Mouse (Mus musculus) CH12.LX (cell line): ENCODE results near the gene Atg16l2. TPM values are rescaled to one million over a fixed set of nuclear protein-coding genes. Genes with fewer than 3 reads are reported as not detected.

Experiments
- DNase-seq: peaks from one replicate; pipeline ENCODE4 v3.0.0-alpha.2; 2013; ENCODE audit errors: extremely low read depth
- H3K27ac ChIP-seq: 2 replicates; pipeline ENCODE4 v1.5.1; 2012; ENCODE audit warnings: low read depth, mild to moderate bottlenecking, control low read depth, moderate library complexity; ENCODE audit not compliant: insufficient read depth
- H3K27me3 ChIP-seq: replicated peaks from 2 replicates; pipeline ENCODE3; 2012; ENCODE audit warnings: inconsistent platforms
- H3K36me3 ChIP-seq, 2 experiments: replicated peaks in 1 of 2; 2 replicates each; pipeline versions ENCODE3 to v1.6.1; 2012; ENCODE audit warnings: inconsistent platforms in 1 of 2, low read length in 1 of 2, mild to moderate bottlenecking in 1 of 2, mixed read lengths in 1 of 2, moderate library complexity in 1 of 2; ENCODE audit not compliant: control insufficient read depth in 1 of 2, insufficient read depth in 1 of 2
- H3K4me1 ChIP-seq, 2 experiments: 2 replicates each; pipeline ENCODE4 v1.6.1; 2012; ENCODE audit warnings: inconsistent platforms in 1 of 2, moderate library complexity in 1 of 2; ENCODE audit not compliant: insufficient read depth in 2 of 2, control insufficient read depth in 1 of 2
- H3K4me2 ChIP-seq: 2 replicates; pipeline ENCODE4 v1.6.1; 2012; ENCODE audit warnings: low read depth, mild to moderate bottlenecking, control low read depth; ENCODE audit not compliant: poor library complexity, insufficient read depth, severe bottlenecking
- H3K4me3 ChIP-seq, 3 experiments: fragments of 150-350 bp in 1 of 3; sonication (generic) in 1 of 3; replicated peaks in 1 of 3; 2 replicates each; pipeline versions ENCODE3 to v1.5.1; 2011 to 2012; ENCODE audit warnings: low read depth in 2 of 3, low read length in 2 of 3, mild to moderate bottlenecking in 2 of 3, moderate library complexity in 2 of 3, control low read depth in 1 of 3, improper control_type of control experiment in 1 of 3, inconsistent platforms in 1 of 3, mixed read lengths in 1 of 3; ENCODE audit not compliant: poor library complexity in 1 of 3
- H3K79me2 ChIP-seq: replicated peaks from 2 replicates; pipeline ENCODE4 v1.6.1; 2012; ENCODE audit warnings: mild to moderate bottlenecking, moderate library complexity; ENCODE audit not compliant: control insufficient read depth, poor library complexity, insufficient read depth, severe bottlenecking; ENCODE audit errors: extremely low read depth
- H3K9ac ChIP-seq: 2 replicates; pipeline ENCODE4 v1.6.1; 2012; ENCODE audit warnings: low read depth, mild to moderate bottlenecking, control low read depth, moderate library complexity; ENCODE audit not compliant: insufficient read depth
- H3K9me3 ChIP-seq: replicated peaks from 2 replicates; pipeline ENCODE3; 2012; ENCODE audit warnings: low read length, inconsistent platforms, mixed read lengths
- CTCF ChIP-seq, 2 experiments: IDR thresholded peaks in 1 of 2; conservative IDR thresholded peaks in 1 of 2; 2 replicates each; pipeline ENCODE4 v1.5.1; 2011 to 2012; ENCODE audit warnings: low read depth in 2 of 2, low read length in 2 of 2, improper control_type of control experiment in 1 of 2, inconsistent platforms in 1 of 2, mild to moderate bottlenecking in 1 of 2, moderate library complexity in 1 of 2
- GABPA ChIP-seq: IDR thresholded peaks from 2 replicates; pipeline ENCODE4 v1.6.1; 2012; ENCODE audit warnings: low read depth, low read length, improper control_type of control experiment, inconsistent platforms; ENCODE audit not compliant: insufficient replicate concordance
- IRF4 ChIP-seq: IDR thresholded peaks from 2 replicates; pipeline ENCODE4 v1.6.1; 2014; ENCODE audit warnings: low read depth, mild to moderate bottlenecking, inconsistent platforms, low read length, improper control_type of control experiment
- MAFK ChIP-seq: IDR thresholded peaks from 2 replicates; pipeline ENCODE4 v1.6.1; 2011; ENCODE audit warnings: low read length, improper control_type of control experiment; ENCODE audit not compliant: insufficient replicate concordance
- MAX ChIP-seq: IDR thresholded peaks from 2 replicates; pipeline ENCODE4 v1.6.1; 2011; ENCODE audit warnings: low read length, improper control_type of control experiment
- MAZ ChIP-seq: IDR thresholded peaks from 2 replicates; pipeline ENCODE4 v1.6.1; 2012; ENCODE audit warnings: low read depth, mild to moderate bottlenecking, inconsistent platforms, low read length, improper control_type of control experiment, moderate library complexity
- MEF2A ChIP-seq: IDR thresholded peaks from 2 replicates; pipeline ENCODE4 v1.6.1; 2014; ENCODE audit warnings: low read depth, mild to moderate bottlenecking, inconsistent platforms, low read length, improper control_type of control experiment, borderline replicate concordance
- MYC ChIP-seq: IDR thresholded peaks from 2 replicates; pipeline ENCODE4 v1.6.1; 2011; ENCODE audit warnings: low read depth, mild to moderate bottlenecking, improper control_type of control experiment, low read length
- NELFE ChIP-seq: IDR thresholded peaks from 2 replicates; pipeline ENCODE4 v1.6.1; 2011; ENCODE audit warnings: low read depth, low read length, improper control_type of control experiment
- NRF1 ChIP-seq: IDR thresholded peaks from 2 replicates; pipeline ENCODE4 v1.6.1; 2014; ENCODE audit warnings: low read depth, mild to moderate bottlenecking, inconsistent platforms, low read length, improper control_type of control experiment, moderate library complexity
- POLR2A ChIP-seq: IDR thresholded peaks from 2 replicates; pipeline ENCODE4 v1.6.1; 2011; ENCODE audit warnings: low read depth, mild to moderate bottlenecking, improper control_type of control experiment, low read length
- POLR2AphosphoS2 ChIP-seq: IDR thresholded peaks from 2 replicates; pipeline ENCODE4 v1.6.1; 2011; ENCODE audit warnings: low read depth, low read length, improper control_type of control experiment
- RCOR1 ChIP-seq: conservative IDR thresholded peaks from 2 replicates; pipeline ENCODE4 v1.6.1; 2012; ENCODE audit warnings: low read depth, mild to moderate bottlenecking, inconsistent platforms, low read length, improper control_type of control experiment
- ZC3H11A ChIP-seq: IDR thresholded peaks from 2 replicates; pipeline ENCODE4 v1.6.1; 2012; ENCODE audit warnings: low read depth, mild to moderate bottlenecking, inconsistent platforms, low read length, improper control_type of control experiment
- dilution Hi-C: fragments of 300-500 bp; cut with MboI; formaldehyde crosslinking; loops from 2 replicates; pipeline ENCODE4 v1.14.3; 2020; ENCODE audit warnings: low sequenced_read_pairs; ENCODE audit not compliant: extremely low pct_unique_long_range_greater_than_20kb, extremely low pct_ligation_motif_present
- in situ Hi-C: fragments of 300-500 bp; cut with MboI; formaldehyde crosslinking; loops from 3 replicates; pipeline ENCODE4 v1.14.3; 2019; ENCODE audit warnings: low sequenced_read_pairs, low pct_ligation_motif_present, low pct_unique_long_range_greater_than_20kb, mixed read lengths
- polyA plus RNA-seq: library from polyadenylated mRNA; unstranded; fragments of >175 nt; gene quantifications from 2 replicates; pipeline ENCODE4 v1.2.1, GENCODE M21; 2012; ENCODE audit warnings: low read depth; ENCODE audit not compliant: insufficient read length
- total RNA-seq, 2 experiments: library from RNA; depleted of rRNA; stranded (reverse); fragments of 300-350 nt in 1 of 2; fragments of >200 nt in 1 of 2; gene quantifications; 2 replicates each; pipeline ENCODE4 v1.2.3; 2012 to 2014

The Atg16l2 gene
- total and polyA plus RNA-seq, 3 experiments: 12.7 to 43.8 (median 15.4) TPM

DNA sequence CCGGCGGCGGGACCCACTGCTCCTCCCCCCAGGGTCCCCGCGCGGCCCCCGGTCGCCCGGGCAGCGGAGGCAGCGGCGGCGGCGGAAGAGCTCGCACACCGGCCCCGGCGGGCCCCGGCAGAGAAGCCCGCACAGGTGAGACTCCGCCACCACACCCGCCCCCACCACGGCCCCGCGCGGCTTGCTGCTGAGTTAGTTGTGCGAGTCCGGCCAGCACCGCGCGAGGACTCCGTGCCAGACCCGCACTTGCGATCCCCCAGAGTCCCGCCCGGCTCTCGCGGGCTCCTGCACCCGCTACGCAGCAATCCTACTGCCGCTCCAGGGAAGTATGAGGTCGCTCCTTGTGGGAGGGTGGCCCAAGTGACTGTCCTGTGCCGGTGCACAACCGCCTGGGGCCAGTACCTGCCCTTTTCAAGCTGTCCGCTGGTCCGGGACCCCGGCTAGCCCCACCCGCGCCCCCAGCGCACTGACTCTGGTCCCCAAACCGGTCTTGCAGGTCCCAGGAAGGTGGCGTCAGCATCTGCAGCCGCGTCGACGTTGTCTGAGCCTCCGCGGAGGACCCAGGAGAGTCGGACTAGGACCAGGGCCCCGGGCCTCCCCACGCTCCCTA is 19.3 kb upstream of the Atg16l2 start:
- TF ChIP-seq MYC (no peak), MAZ (no peak), IRF4 (no peak), ZC3H11A (no peak), CTCF (conservative IDR thresholded peaks at IDR 0.05 in 1 of 2, IDR thresholded peaks at IDR 0.05 in 1 of 2; ENCODE audit: low read depth in 2 of 2, low read length in 2 of 2) (no peak), RCOR1 (no peak)
- Histone ChIP-seq H3K4me1 (peaks cover 15 to 21% of the 10 kb centered on the region in 2 experiments), H3K36me3 (no peaks in the 10 kb centered on the region), H3K9ac (peak overlapping the region; percentile 57), H3K4me3 (peak overlapping the region; percentile 30 to 66 (median 46)), H3K9me3 (no peaks in the 10 kb centered on the region), H3K27ac (no peak overlapping the region), H3K27me3 (peaks cover 47% of the 10 kb centered on the region), H3K4me2 (peak overlapping the region; percentile 97), H3K79me2 (no peaks in the 10 kb centered on the region)
- dilution Hi-C loops (no loop called here), in situ Hi-C loops (no loop called here)
- no peak for DNase-seq

DNA sequence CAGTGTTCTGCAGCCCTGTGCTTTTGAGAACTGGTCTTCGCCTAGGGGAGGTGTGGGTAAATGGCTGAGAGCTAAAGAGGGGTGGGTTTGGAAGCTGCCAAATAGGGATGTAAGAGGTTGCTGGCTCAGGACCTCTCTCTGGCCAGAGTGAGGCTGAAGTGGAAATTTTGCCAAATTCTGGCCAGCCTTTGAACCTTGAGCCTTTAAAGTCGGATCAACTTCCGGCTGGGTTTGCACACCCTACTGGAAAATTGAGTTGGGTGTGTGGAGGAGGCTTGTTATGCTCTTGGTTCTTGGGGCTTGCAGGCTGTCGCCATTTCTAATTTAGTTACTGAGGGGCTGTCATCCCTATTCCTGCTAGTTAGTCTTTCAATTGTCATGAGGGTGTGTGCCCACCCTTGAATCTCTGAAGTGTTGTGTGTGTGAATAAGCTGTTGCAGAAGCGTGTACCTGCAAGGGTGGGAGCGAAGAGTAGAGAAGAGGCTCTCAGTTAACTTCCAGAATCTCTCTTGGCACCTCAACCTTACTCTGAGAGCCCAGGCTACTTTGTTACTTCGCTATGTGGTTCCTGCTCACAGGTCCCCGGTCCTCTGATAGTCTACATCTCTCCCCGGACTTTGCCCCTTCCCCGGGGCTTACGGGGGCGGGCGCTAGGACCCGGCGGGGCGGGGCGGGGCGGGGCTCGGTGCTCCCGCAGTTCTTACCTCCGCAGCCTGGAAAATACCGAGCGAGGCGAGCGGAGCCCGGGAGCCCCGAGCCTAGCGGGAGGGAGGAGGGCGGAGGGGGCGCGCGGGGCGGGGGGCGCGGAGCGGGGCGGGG is 18.6 kb upstream of the Atg16l2 start:
- dilution Hi-C loops (no loop called here), in situ Hi-C loops (no loop called here)
- no peaks in the 10 kb centered on the region for H3K9me3 ChIP-seq
- peaks cover 18 to 21% of the 10 kb centered on the region in 2 experiments for H3K4me1 ChIP-seq
- peak overlapping the region; percentile 97 for H3K4me2 ChIP-seq
- peaks cover 44% of the 10 kb centered on the region for H3K27me3 ChIP-seq
- H3K36me3 ChIP-seq: no peaks in the 10 kb centered on the region
- no peaks in the 10 kb centered on the region for H3K79me2 ChIP-seq
- TF ChIP-seq MEF2A (0 out of 2 replicates have a peak, but pooled peaks have one; percentile 12), NELFE (0 out of 2 replicates have a peak, but pooled peaks have one; percentile 19), POLR2AphosphoS2 (no peak)
- no peak for DNase-seq
- peak overlapping the region; percentile 45 to 66 (median 46) for H3K4me3 ChIP-seq
- H3K9ac ChIP-seq: peak overlapping the region; percentile 57
- no peak overlapping the region for H3K27ac ChIP-seq

DNA sequence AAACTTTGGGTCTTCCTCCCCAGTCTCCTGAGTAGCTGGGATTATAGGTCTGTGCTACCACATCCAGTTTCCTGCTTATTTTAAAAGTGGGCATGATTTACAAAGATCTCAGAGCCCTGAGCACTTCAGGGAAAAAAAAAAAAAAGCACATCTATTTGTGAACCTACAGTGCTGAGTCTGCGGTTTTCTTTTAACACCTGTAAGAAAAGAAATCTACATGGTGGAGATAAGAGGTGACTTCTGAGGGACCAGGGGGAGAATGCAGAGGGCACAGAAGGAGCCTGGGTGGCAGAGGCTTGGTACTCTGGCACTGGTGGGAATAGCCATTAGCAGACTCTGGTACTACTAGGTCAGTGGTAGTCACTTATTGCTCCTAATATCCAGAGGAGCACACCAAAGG is 17.7 kb upstream of the Atg16l2 start:
- Histone ChIP-seq H3K36me3 (no peaks in the 10 kb centered on the region), H3K9ac (no peak overlapping the region)
- no peak for TF ChIP-seq NRF1
- TF ChIP-seq NELFE: no peak
- no peak for TF ChIP-seq MAX
- no peak for TF ChIP-seq POLR2A
- TF ChIP-seq MAFK: peak; percentile 80
- TF ChIP-seq GABPA: no peak
- TF ChIP-seq, all 38 proteins: peak for 1
- peaks cover 46% of the 10 kb centered on the region for H3K27me3 ChIP-seq
- no peak for DNase-seq
- peaks cover 18 to 21% of the 10 kb centered on the region in 2 experiments for H3K4me1 ChIP-seq
- H3K4me2 ChIP-seq: no peak overlapping the region
- no peaks in the 10 kb centered on the region for H3K9me3 ChIP-seq
- H3K4me3 ChIP-seq: no peak overlapping the region
- no peaks in the 10 kb centered on the region for H3K79me2 ChIP-seq
- no peak overlapping the region for H3K27ac ChIP-seq
- in situ Hi-C loops: loop anchor here (5.0 kb wide), 1 partner anchor 33 kb away; no protein-coding TSS in a partner anchor
- dilution Hi-C loops: no loop called here
